ENCODE assay signal across 8 mouse cellular contexts in genomic region chr8:111739604-111740003, GRCm38 (mm10). TPM values are rescaled to one million over a fixed set of nuclear protein-coding genes. Genes with fewer than 3 reads are reported as not detected.
DNase-seq lines count a peak whose midpoint lies in the region; ATAC-seq lines count a peak whose summit lies in the region.

No protein-coding gene starts in this region.

- H3K4me3 ChIP-seq in hindbrain, embryonic 10.5 days = 0 out of 2 replicates have a peak overlapping the region, but pooled peaks have one; percentile 9
- H3K4me3 ChIP-seq in midbrain, embryonic 13.5 days (replicated peaks) = no peak overlapping the region

- peaks cover 3% of the 10 kb centered on the region for H3K27me3 ChIP-seq in hindbrain, embryonic 10.5 days (ENCODE audit: insufficient read depth, poor library complexity, severe bottlenecking)
- no peaks in the 10 kb centered on the region for H3K27me3 ChIP-seq in midbrain, embryonic 13.5 days

- peak; percentile 34 for DNase-seq in kidney, adult 9 months
- DNase-seq in kidney, postnatal 14 days = no peak
- peak; percentile 32 to 33 for DNase-seq in cerebellum, postnatal 14 days
- no peak for DNase-seq in hindbrain, embryonic 10.5 days (ENCODE audit: low spot score)
- no peak for DNase-seq in spleen, adult 12 weeks (ENCODE audit: low spot score)
- DNase-seq in frontal cortex, postnatal 14 days (ENCODE audit: low spot score in 2 of 2) = no peak

- peak overlapping the region; percentile 54 for H3K9ac ChIP-seq in midbrain, embryonic 13.5 days (replicated peaks)

- H3K4me1 ChIP-seq in hindbrain, embryonic 10.5 days (replicated peaks) = peaks cover 98% of the 10 kb centered on the region
- peaks cover 91% of the 10 kb centered on the region for H3K4me1 ChIP-seq in midbrain, embryonic 13.5 days (replicated peaks)

- WGBS in hindbrain, embryonic 10.5 days = 50% methylated on average over 7 of the region's 7 CpGs
- 42% methylated on average over 7 of the region's 7 CpGs for WGBS in midbrain, embryonic 13.5 days

- no peaks in the 10 kb centered on the region for H3K9me3 ChIP-seq in hindbrain, embryonic 10.5 days
- no peaks in the 10 kb centered on the region for H3K9me3 ChIP-seq in midbrain, embryonic 13.5 days

- peak overlapping the region; percentile 69 for H3K4me2 ChIP-seq in midbrain, embryonic 13.5 days (replicated peaks)

- peak overlapping the region; percentile 75 for H3K27ac ChIP-seq in hindbrain, embryonic 10.5 days
- peak overlapping the region; percentile 75 for H3K27ac ChIP-seq in midbrain, embryonic 13.5 days

- ATAC-seq in midbrain, embryonic 13.5 days = no peak
- no peak for ATAC-seq in erythroblast, adult 5-6 weeks (replicated peaks; ENCODE audit: low FRiP score, poor library complexity, severe bottlenecking)

- peaks cover 27% of the 10 kb centered on the region; the same call in 1 of the 2 replicates for H3K36me3 ChIP-seq in hindbrain, embryonic 10.5 days
- H3K36me3 ChIP-seq in midbrain, embryonic 13.5 days = no peaks in the 10 kb centered on the region

RNA-seq across cellular contexts. Expression of gene Bcar1, which starts 4.0 kb away (rescaled TPM):
- 61.6 and 63.9 TPM in 2 replicates for polyA plus RNA-seq in hindbrain, embryonic 10.5 days (2016; fragmentation: Nextera tagmentation; extraction: Ambion mirVana)
- 48.7 and 55.0 TPM in 2 replicates for polyA plus RNA-seq in midbrain, embryonic 13.5 days (2015; fragmentation: Nextera tagmentation; extraction: Ambion mirVana)
- total RNA-seq in erythroblast, adult 5-6 weeks (2015; ENCODE audit: low replicate concordance) = not detected in 2 replicates
- not detected in 2 replicates for total RNA-seq in erythroblast, adult 5-6 weeks (2017; ENCODE audit: low replicate concordance)

RNA-seq across cellular contexts. Expression of gene Ctrb1, which starts 48.8 kb away (rescaled TPM):
- polyA plus RNA-seq in hindbrain, embryonic 10.5 days (2016; fragmentation: Nextera tagmentation; extraction: Ambion mirVana) = not detected in 2 replicates
- polyA plus RNA-seq in midbrain, embryonic 13.5 days (2015; fragmentation: Nextera tagmentation; extraction: Ambion mirVana) = 1.6 and 2.2 TPM in 2 replicates
- not detected in 2 replicates for total RNA-seq in erythroblast, adult 5-6 weeks (2015; ENCODE audit: low replicate concordance)
- total RNA-seq in erythroblast, adult 5-6 weeks (2017; ENCODE audit: low replicate concordance) = not detected in 2 replicates

Comparison
In these comparisons a context has a peak if more than half of its experiments do, and no peak if none do; other contexts are left out.
1. DNase-seq: peak in kidney, adult 9 months (single experiment) and cerebellum, postnatal 14 days (2 of 2); none in kidney, postnatal 14 days (single experiment), hindbrain, embryonic 10.5 days (single experiment), spleen, adult 12 weeks (single experiment) and frontal cortex, postnatal 14 days (0 of 2).